Mouse (Mus musculus): ENCODE measurements around the gene Pisd.

Pisd gene

GRCm38 (mm10) chr5:32711485-32711884 lies 74.0 kb downstream of the Pisd start:
- DNase-seq (ENCODE audit: low read depth, low spot score): peak; percentile 84

- DNase-seq (ENCODE audit: low read depth, low spot score): peak; percentile 28
Observed at GRCm38 (mm10) chr5:32706226-32706780, 79.1 kb downstream of the Pisd start.

- DNase-seq (ENCODE audit: low read depth, low spot score): peak; percentile 32
Observed at GRCm38 (mm10) chr5:32697208-32697867, 88.1 kb downstream of the Pisd start.

GRCm38 (mm10) chr5:32693411-32693810 lies 92.0 kb downstream of the Pisd start:
- no peak for DNase-seq (ENCODE audit: low read depth, low spot score)
